Mouse (Mus musculus) kidney, adult 2 months (tissue): ENCODE measurements around the gene Prkd3.

ENCODE experiments used
- CTCF ChIP-seq: fragments of 200-500 bp; conservative IDR thresholded peaks from 2 replicates; pipeline ENCODE4 v1.5.1; 2011; ENCODE audit warnings: low read depth, mild to moderate bottlenecking, control low read depth, low read length, moderate library complexity, mixed read lengths; ENCODE audit not compliant: insufficient read depth, insufficient read length
- POLR2A ChIP-seq: fragments of 200-500 bp; IDR thresholded peaks from one replicate; pipeline ENCODE4 v1.6.1; 2011; ENCODE audit warnings: low read depth, low read length, control low read depth

- TF ChIP-seq CTCF (no peak), POLR2A (no peak)
Measured at GRCm38 (mm10) chr17:79069766-79070480, 49.3 kb upstream of the Prkd3 start.
